Mouse (Mus musculus): ENCODE measurements at regions not wholly inside any gene's neighbourhood (a gene's known extent, or its start where the extent isn't known, plus 50 kb on each side); places are given as distances from the start of the nearest gene placed in this dataset.

DNA sequence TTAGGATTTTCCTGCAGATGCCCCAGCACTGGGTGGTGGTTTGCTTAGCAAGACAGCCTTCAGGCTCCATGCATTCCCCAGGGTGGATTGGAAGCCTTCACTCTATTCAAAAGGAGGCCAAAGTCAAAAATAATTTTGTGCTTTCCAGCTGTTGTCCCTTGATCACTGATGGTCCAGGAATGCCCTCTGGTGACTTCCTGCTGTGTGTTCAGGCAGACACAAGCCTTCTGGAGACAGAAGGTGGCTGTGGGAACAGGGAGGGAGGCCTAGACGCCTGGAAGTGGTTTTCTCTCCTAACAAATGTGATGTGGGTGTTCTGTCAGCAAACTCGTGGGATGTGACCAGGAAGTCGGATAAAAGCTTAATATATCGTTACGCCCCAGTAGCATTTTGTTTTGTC lies 81.3 kb downstream of the Atp6ap1l start:
- Histone ChIP-seq H3K4me1 (ENCODE audit: control insufficient read depth, insufficient read depth, low read length) (no peaks in the 10 kb centered on the region), H3K4me3 (ENCODE audit: low read depth, low read length) (no peak overlapping the region), H3K27ac (ENCODE audit: low read depth, low read length) (no peak overlapping the region), H3K36me3 (ENCODE audit: control insufficient read depth, insufficient read depth, low read length) (no peaks in the 10 kb centered on the region), H3K4me2 (ENCODE audit: low read depth, low read length) (no peak overlapping the region), H3K9me3 (ENCODE audit: control insufficient read depth, low read length) (no peaks in the 10 kb centered on the region), H3K27me3 (ENCODE audit: control insufficient read depth, insufficient read depth, low read length) (no peaks in the 10 kb centered on the region), H3K9ac (replicated peaks; ENCODE audit: low read depth, low read length) (no peak overlapping the region)
- 75% methylated on average over 5 of the region's 5 CpGs for WGBS
- ATAC-seq (ENCODE audit: low read depth) = no peak

DNA sequence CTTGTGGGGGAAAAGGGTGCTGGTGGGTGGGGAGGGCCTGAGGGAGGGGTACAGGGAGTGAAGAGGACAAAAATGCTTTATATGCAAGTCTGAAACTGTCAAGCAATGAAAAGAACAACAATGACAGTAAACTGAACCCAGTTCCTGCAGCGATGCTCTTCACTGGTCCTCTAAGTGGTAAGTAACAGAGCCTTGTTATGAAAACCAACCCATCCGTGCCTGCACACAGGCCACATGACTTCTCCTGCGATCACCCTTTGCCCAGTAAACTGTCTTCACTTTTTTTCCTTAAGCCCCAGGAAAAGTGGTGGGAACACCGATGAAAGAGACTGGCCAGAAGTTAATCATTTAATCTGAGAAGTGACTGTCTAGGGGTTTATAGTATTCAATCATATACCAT lies 83.3 kb downstream of the Atp6ap1l start:
- H3K4me2 ChIP-seq (ENCODE audit: low read depth, low read length) = no peak overlapping the region
- no peak overlapping the region for H3K4me3 ChIP-seq (ENCODE audit: low read depth, low read length)
- no peaks in the 10 kb centered on the region for H3K4me1 ChIP-seq (ENCODE audit: control insufficient read depth, insufficient read depth, low read length)
- no peaks in the 10 kb centered on the region for H3K9me3 ChIP-seq (ENCODE audit: control insufficient read depth, low read length)
- no peak overlapping the region for H3K9ac ChIP-seq (replicated peaks; ENCODE audit: low read depth, low read length)
- no peaks in the 10 kb centered on the region for H3K36me3 ChIP-seq (ENCODE audit: control insufficient read depth, insufficient read depth, low read length)
- no peaks in the 10 kb centered on the region for H3K27me3 ChIP-seq (ENCODE audit: control insufficient read depth, insufficient read depth, low read length)
- no peak overlapping the region for H3K27ac ChIP-seq (ENCODE audit: low read depth, low read length)
- ATAC-seq (ENCODE audit: low read depth) = no peak
- WGBS = 88% methylated on average over 4 of the region's 4 CpGs

- Histone ChIP-seq H3K27me3 (ENCODE audit: control insufficient read depth, insufficient read depth, low read length) (no peaks in the 10 kb centered on the region), H3K27ac (ENCODE audit: low read depth, low read length) (no peak overlapping the region), H3K4me3 (ENCODE audit: low read depth, low read length) (no peak overlapping the region), H3K4me1 (ENCODE audit: control insufficient read depth, insufficient read depth, low read length) (no peaks in the 10 kb centered on the region), H3K9ac (replicated peaks; ENCODE audit: low read depth, low read length) (no peak overlapping the region), H3K4me2 (ENCODE audit: low read depth, low read length) (no peak overlapping the region), H3K9me3 (ENCODE audit: control insufficient read depth, low read length) (no peaks in the 10 kb centered on the region), H3K36me3 (ENCODE audit: control insufficient read depth, insufficient read depth, low read length) (no peaks in the 10 kb centered on the region)
- no peak for ATAC-seq (ENCODE audit: low read depth)
- WGBS = 38% methylated on average over 3 of the region's 3 CpGs
Observed at GRCm38 (mm10) chr13:90820453-90820852, 84.7 kb downstream of the Atp6ap1l start.

GRCm38 (mm10) chr13:90819934-90820333 lies 85.2 kb downstream of the Atp6ap1l start:
- no peak overlapping the region for H3K4me2 ChIP-seq (ENCODE audit: low read depth, low read length)
- H3K36me3 ChIP-seq (ENCODE audit: control insufficient read depth, insufficient read depth, low read length) = no peaks in the 10 kb centered on the region
- H3K27ac ChIP-seq (ENCODE audit: low read depth, low read length) = no peak overlapping the region
- ATAC-seq (ENCODE audit: low read depth) = no peak
- H3K9ac ChIP-seq (replicated peaks; ENCODE audit: low read depth, low read length) = no peak overlapping the region
- H3K4me1 ChIP-seq (ENCODE audit: control insufficient read depth, insufficient read depth, low read length) = no peaks in the 10 kb centered on the region
- 73% methylated on average over 7 of the region's 7 CpGs for WGBS
- no peak overlapping the region for H3K4me3 ChIP-seq (ENCODE audit: low read depth, low read length)
- no peaks in the 10 kb centered on the region for H3K9me3 ChIP-seq (ENCODE audit: control insufficient read depth, low read length)
- no peaks in the 10 kb centered on the region for H3K27me3 ChIP-seq (ENCODE audit: control insufficient read depth, insufficient read depth, low read length)

- 77% methylated on average over 4 of the region's 4 CpGs for WGBS
- no peak overlapping the region for H3K4me3 ChIP-seq (ENCODE audit: low read depth, low read length)
- H3K27me3 ChIP-seq (ENCODE audit: control insufficient read depth, insufficient read depth, low read length) = no peaks in the 10 kb centered on the region
- H3K27ac ChIP-seq (ENCODE audit: low read depth, low read length) = no peak overlapping the region
- ATAC-seq (ENCODE audit: low read depth) = no peak
- H3K9ac ChIP-seq (replicated peaks; ENCODE audit: low read depth, low read length) = no peak overlapping the region
- H3K4me2 ChIP-seq (ENCODE audit: low read depth, low read length) = no peak overlapping the region
- H3K9me3 ChIP-seq (ENCODE audit: control insufficient read depth, low read length) = no peaks in the 10 kb centered on the region
- H3K36me3 ChIP-seq (ENCODE audit: control insufficient read depth, insufficient read depth, low read length) = no peaks in the 10 kb centered on the region
- H3K4me1 ChIP-seq (ENCODE audit: control insufficient read depth, insufficient read depth, low read length) = no peaks in the 10 kb centered on the region
Observed at GRCm38 (mm10) chr13:90814174-90814865, 90.8 kb downstream of the Atp6ap1l start.

DNA sequence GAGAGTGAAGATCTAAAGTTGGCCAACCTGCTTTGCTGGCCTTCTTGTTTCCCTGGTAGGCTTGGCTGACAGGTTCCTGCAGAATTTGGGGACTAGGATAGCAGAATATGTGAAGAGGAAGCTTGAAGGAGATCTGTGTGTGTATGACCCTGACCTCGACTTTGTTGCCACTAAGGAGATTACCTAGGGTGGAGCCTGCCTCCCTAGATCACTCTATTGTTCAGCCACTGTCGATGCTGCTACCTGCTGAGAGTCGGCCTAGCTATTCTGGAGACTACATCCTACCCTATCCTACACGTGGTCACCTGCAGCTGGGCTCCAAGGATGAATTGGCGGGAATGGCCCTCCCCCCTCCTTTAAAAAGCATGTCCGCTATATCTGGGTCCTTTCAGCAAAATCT lies 95.1 kb downstream of the Atp6ap1l start:
- Histone ChIP-seq H3K4me2 (ENCODE audit: low read depth, low read length) (no peak overlapping the region), H3K4me1 (ENCODE audit: control insufficient read depth, insufficient read depth, low read length) (no peaks in the 10 kb centered on the region), H3K27me3 (ENCODE audit: control insufficient read depth, insufficient read depth, low read length) (no peaks in the 10 kb centered on the region), H3K36me3 (ENCODE audit: control insufficient read depth, insufficient read depth, low read length) (no peaks in the 10 kb centered on the region), H3K9ac (replicated peaks; ENCODE audit: low read depth, low read length) (no peak overlapping the region), H3K4me3 (ENCODE audit: low read depth, low read length) (no peak overlapping the region), H3K9me3 (ENCODE audit: control insufficient read depth, low read length) (no peaks in the 10 kb centered on the region), H3K27ac (ENCODE audit: low read depth, low read length) (no peak overlapping the region)
- no peak for ATAC-seq (ENCODE audit: low read depth)
- WGBS = 80% methylated on average over 6 of the region's 6 CpGs

DNA sequence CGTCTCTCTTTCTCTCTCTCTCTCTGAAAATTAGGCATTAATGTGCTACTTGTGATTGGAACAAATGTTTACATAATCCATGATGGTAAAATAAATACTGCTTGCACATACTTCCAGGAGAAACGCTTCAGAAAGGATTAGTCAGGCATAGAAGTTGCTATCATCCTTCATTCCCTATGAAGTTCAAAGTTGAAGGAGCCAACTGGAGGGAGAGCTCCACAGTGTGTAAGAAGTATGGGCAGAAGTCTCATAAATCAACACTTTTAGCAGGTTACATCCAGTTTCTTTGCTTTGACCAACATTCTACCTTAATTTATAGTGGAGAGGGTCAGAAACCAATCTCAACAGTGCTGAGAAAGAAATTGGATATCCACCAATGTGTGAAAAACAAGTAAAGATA lies 105.5 kb downstream of the Atp6ap1l start:
- 80% methylated on average over 2 of the region's 2 CpGs for WGBS
- H3K4me2 ChIP-seq (ENCODE audit: low read depth, low read length) = no peak overlapping the region
- no peaks in the 10 kb centered on the region for H3K36me3 ChIP-seq (ENCODE audit: control insufficient read depth, insufficient read depth, low read length)
- no peak overlapping the region for H3K9ac ChIP-seq (replicated peaks; ENCODE audit: low read depth, low read length)
- ATAC-seq (ENCODE audit: low read depth) = no peak
- no peaks in the 10 kb centered on the region for H3K9me3 ChIP-seq (ENCODE audit: control insufficient read depth, low read length)
- no peak overlapping the region for H3K4me3 ChIP-seq (ENCODE audit: low read depth, low read length)
- H3K27me3 ChIP-seq (ENCODE audit: control insufficient read depth, insufficient read depth, low read length) = no peaks in the 10 kb centered on the region
- no peaks in the 10 kb centered on the region for H3K4me1 ChIP-seq (ENCODE audit: control insufficient read depth, insufficient read depth, low read length)
- no peak overlapping the region for H3K27ac ChIP-seq (ENCODE audit: low read depth, low read length)

DNA sequence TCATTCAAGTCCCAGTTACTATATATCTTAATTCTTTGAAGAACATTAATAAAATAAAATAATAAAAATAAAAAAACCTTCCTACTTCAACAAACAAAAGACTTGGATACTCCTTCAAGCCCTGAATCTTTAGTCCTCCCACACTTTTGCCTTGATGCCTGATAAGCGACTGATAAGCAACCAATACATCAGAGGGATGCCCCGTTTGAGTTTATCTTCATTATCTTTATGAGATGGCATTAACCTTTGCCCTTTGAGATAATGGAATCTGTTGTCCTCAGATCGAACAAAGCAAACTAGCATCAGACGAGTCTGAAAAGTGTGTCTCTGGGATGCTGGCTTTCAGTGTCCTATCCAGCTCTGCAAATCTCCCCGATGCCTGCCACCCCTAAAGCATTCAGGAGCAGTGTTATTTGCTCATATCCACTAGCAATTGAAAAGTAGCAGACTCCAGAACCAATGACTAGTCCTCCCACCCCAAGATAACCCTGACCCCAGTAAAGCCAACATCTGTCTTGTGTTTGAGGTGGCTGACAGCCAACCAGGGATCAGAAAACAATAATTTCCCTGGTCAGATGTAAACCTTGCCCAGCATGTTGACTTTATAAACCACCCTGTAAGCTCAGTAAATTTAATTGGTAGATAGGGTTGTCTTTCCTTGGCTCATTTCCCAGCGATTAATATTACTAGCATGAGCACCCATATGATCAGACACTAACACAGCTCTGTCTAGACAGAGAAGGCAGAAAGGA lies 106.2 kb downstream of the Atp6ap1l start:
- Histone ChIP-seq H3K27ac (ENCODE audit: low read depth, low read length) (no peak overlapping the region), H3K27me3 (ENCODE audit: control insufficient read depth, insufficient read depth, low read length) (no peaks in the 10 kb centered on the region), H3K9ac (replicated peaks; ENCODE audit: low read depth, low read length) (no peak overlapping the region), H3K4me2 (ENCODE audit: low read depth, low read length) (no peak overlapping the region), H3K36me3 (ENCODE audit: control insufficient read depth, insufficient read depth, low read length) (no peaks in the 10 kb centered on the region), H3K9me3 (ENCODE audit: control insufficient read depth, low read length) (no peaks in the 10 kb centered on the region), H3K4me1 (ENCODE audit: control insufficient read depth, insufficient read depth, low read length) (no peaks in the 10 kb centered on the region), H3K4me3 (ENCODE audit: low read depth, low read length) (no peak overlapping the region)
- ATAC-seq (ENCODE audit: low read depth) = no peak
- WGBS = 49% methylated on average over 6 of the region's 6 CpGs

DNA sequence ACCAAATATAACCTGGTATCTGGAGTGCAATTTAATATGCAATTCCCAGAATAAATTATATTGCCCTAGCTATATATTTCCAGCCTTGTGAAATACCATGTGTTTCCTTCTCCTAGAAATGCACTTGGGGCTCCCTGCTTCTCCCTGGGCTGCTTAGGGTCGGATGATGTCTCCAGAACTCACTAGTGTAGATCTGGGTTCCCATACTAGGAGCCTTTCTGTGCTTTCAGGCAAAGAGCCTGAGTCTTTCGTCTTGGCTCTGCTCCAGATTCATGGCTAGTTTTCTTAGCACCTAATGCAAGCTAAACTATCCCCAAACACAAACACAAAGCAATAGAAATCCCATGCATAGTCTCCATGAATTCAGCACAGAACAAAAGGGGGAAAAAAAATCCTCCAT lies 106.8 kb downstream of the Atp6ap1l start:
- H3K4me1 ChIP-seq (ENCODE audit: control insufficient read depth, insufficient read depth, low read length) = no peaks in the 10 kb centered on the region
- H3K4me2 ChIP-seq (ENCODE audit: low read depth, low read length) = no peak overlapping the region
- H3K9me3 ChIP-seq (ENCODE audit: control insufficient read depth, low read length) = no peaks in the 10 kb centered on the region
- WGBS = 73% methylated on average over 2 of the region's 2 CpGs
- H3K36me3 ChIP-seq (ENCODE audit: control insufficient read depth, insufficient read depth, low read length) = no peaks in the 10 kb centered on the region
- no peaks in the 10 kb centered on the region for H3K27me3 ChIP-seq (ENCODE audit: control insufficient read depth, insufficient read depth, low read length)
- H3K9ac ChIP-seq (replicated peaks; ENCODE audit: low read depth, low read length) = no peak overlapping the region
- H3K27ac ChIP-seq (ENCODE audit: low read depth, low read length) = no peak overlapping the region
- ATAC-seq (ENCODE audit: low read depth) = no peak
- H3K4me3 ChIP-seq (ENCODE audit: low read depth, low read length) = no peak overlapping the region

Data from neural tube, embryonic 14.5 days (tissue).